Mouse (Mus musculus): ENCODE results near the gene Pgbd5. TPM values are rescaled to one million over a fixed set of nuclear protein-coding genes. Genes with fewer than 3 reads are reported as not detected.

Gene Pgbd5
- 0.15 TPM in 2 replicates for polyA plus RNA-seq (2012; rRNA removed)

DNA sequence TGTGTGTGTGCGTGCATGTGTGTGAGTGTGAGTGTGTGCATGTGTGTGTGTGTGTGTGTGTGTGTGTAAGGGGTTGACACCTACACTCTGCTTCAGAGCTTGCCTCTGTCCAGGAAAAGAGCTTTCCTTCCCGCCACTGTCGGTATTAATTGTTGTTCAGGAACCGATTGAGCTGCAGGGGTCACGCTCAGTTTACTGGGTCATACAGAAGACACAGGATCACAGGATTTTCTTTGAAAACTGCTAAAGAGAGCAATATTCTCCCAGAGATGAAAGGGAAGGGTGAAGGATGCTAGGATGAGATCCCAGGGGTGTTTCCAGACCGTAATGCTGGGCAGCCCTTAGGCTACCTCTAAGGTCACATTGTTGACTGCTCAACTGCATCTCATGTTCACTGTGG, at the start of gene Pgbd5:
Pgbd5 (minus strand) TSS at position 101 of the 400 bp plus-strand sequence.

Other genes starting within 250 kb of the Pgbd5 start
- gene Galnt2, start 208.3 kb downstream of the Pgbd5 start, polyA plus RNA-seq (2012; rRNA removed) = 7.1 and 7.7 TPM in 2 replicates
- 9.2 and 10.3 TPM in 2 replicates for gene Cog2, start 81.1 kb upstream of the Pgbd5 start, polyA plus RNA-seq (2012; rRNA removed)
- 57.7 and 62.4 TPM in 2 replicates for gene Agt, start 130.0 kb upstream of the Pgbd5 start, polyA plus RNA-seq (2012; rRNA removed)
- gene Capn9, start 136.5 kb upstream of the Pgbd5 start, polyA plus RNA-seq (2012; rRNA removed) = not detected in 2 replicates
- 7.4 and 8.9 TPM in 2 replicates for gene 2310022B05Rik, start 223.7 kb upstream of the Pgbd5 start, polyA plus RNA-seq (2012; rRNA removed)

All from liver, embryonic 14 days (tissue).